Mouse (Mus musculus) E14TG2a.4 (cell line): Measurements from ENCODE around the gene Slc25a31.

ENCODE experiments used
- CTCF ChIP-seq: conservative IDR thresholded peaks from 2 replicates; pipeline ENCODE4 v1.5.1; 2014; ENCODE audit warnings: low read length
- NANOG ChIP-seq: IDR thresholded peaks from 2 replicates; pipeline ENCODE4 v1.6.1; 2014; ENCODE audit warnings: borderline replicate concordance, low read length, mixed read lengths

- TF ChIP-seq CTCF = no peak
- no peak for TF ChIP-seq NANOG
These were observed 52.1 kb downstream of the Slc25a31 start for GRCm38 (mm10) chr3:40760746-40761145.
